Mouse (Mus musculus): ENCODE measurements around the gene Zfp821. TPM values are rescaled to one million over a fixed set of nuclear protein-coding genes. Genes with fewer than 3 reads are reported as not detected.

Zfp821 gene
- polyA plus RNA-seq, 1 experiment from 2014 or later, result 74.6 TPM

DNA sequence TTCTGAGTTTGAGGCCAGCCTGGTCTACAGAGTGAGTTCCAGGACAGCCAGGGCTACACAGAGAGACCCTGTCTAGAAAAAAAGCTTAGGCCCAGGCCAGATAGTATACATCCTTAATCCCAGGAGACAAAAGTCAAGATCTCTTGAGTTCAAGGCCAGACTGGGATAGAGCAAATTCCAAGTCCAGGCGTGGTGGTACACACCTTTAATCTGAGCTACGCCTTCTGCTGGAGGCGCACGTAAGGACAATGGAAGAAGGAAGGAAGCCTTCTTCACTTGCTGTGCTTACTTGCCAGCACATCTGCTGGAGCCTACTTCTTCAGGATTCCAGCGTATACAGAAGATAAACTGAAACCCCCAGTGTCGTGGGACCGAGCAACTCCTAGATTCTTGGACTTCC is 54.1 kb downstream of the Zfp821 start:
- Histone ChIP-seq H3K9me3 (peaks cover 10% of the 10 kb centered on the region; the same call in 1 of the 2 replicates), H3K27me3 (no peaks in the 10 kb centered on the region), H3K9ac (no peak overlapping the region), H3K4me1 (replicated peaks) (no peaks in the 10 kb centered on the region), H3K4me2 (no peak overlapping the region), H3K4me3 (no peak overlapping the region), H3K36me3 (no peaks in the 10 kb centered on the region), H3K27ac (replicated peaks) (no peak overlapping the region)
- ATAC-seq (ENCODE audit: low read depth), result no peak
- WGBS, result 90% methylated on average over 7 of the region's 7 CpGs

DNA sequence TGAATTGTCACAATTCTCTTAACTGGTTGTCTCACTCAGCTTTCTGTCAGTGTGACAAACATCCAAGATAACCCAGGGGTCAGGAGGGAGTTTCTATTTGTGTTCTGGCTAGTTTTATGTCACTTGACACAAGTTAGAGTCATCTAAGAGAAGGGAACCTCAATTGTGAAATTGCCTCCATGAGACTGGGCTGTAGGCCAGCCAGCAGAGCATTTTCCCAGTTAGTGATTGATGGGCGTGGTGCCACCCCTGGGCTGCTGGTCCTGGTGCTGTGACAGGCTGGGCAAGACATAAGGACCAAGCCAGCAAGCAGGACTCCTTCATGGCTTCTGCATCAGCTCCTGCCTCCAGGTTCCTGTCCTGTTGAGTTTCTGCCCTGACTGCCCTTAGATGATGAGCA is 54.9 kb downstream of the Zfp821 start:
- H3K4me2 ChIP-seq, result no peak overlapping the region
- H3K27ac ChIP-seq (replicated peaks), result no peak overlapping the region
- ATAC-seq (ENCODE audit: low read depth), result no peak
- no peak overlapping the region for H3K9ac ChIP-seq
- H3K4me3 ChIP-seq, result no peak overlapping the region
- 40% methylated on average over 1 of the region's 1 CpGs for WGBS
- peaks cover 10% of the 10 kb centered on the region; the same call in 1 of the 2 replicates for H3K9me3 ChIP-seq
- no peaks in the 10 kb centered on the region for H3K4me1 ChIP-seq (replicated peaks)
- H3K27me3 ChIP-seq, result no peaks in the 10 kb centered on the region
- no peaks in the 10 kb centered on the region for H3K36me3 ChIP-seq

DNA sequence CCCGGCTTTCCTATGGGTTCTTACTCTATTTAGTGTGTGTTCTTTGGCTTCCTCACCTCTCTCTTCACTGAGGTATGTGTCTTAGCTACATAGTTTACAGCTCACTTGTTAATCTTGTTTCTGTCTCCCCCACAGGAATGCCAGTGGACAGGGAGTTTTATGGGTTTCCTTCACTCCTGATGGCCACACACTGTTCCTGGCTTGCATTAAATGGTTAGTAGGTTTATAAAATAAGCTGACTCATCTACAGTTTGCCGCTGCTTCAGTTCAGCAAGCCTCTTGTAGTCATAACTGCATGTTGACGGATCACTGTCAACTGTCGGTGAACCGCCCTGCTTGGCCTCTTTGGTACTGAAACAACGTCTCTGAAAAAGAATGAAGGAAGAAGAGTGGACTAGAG is 58.7 kb downstream of the Zfp821 start:
- Histone ChIP-seq H3K9me3 (peaks cover 10% of the 10 kb centered on the region; the same call in 1 of the 2 replicates), H3K9ac (no peak overlapping the region), H3K4me1 (replicated peaks) (no peaks in the 10 kb centered on the region), H3K4me3 (no peak overlapping the region), H3K27ac (replicated peaks) (no peak overlapping the region), H3K4me2 (no peak overlapping the region), H3K27me3 (no peaks in the 10 kb centered on the region), H3K36me3 (no peaks in the 10 kb centered on the region)
- 92% methylated on average over 6 of the region's 6 CpGs for WGBS
- ATAC-seq (ENCODE audit: low read depth), result no peak

DNA sequence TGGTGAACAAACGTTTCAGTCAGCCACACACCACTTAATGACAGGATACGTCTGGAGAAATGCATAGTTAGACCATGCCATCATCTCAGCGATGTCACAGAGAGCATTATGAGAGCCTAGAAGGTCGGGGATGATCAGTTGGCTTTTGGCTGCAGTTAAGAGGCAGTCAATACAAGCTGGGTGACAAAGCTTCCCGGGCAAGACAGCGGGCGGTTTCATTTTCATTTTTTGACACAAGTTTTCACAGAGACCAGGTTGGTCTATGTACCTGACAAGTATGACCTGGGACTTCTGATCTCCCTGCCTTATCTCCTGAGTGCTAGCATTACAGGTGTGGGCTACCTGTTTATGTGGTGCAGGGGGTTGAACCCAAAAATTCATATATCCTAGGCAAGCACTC is 60.7 kb downstream of the Zfp821 start:
- WGBS, result 74% methylated on average over 7 of the region's 7 CpGs
- Histone ChIP-seq H3K4me2 (no peak overlapping the region), H3K4me1 (replicated peaks) (no peaks in the 10 kb centered on the region)

DNA sequence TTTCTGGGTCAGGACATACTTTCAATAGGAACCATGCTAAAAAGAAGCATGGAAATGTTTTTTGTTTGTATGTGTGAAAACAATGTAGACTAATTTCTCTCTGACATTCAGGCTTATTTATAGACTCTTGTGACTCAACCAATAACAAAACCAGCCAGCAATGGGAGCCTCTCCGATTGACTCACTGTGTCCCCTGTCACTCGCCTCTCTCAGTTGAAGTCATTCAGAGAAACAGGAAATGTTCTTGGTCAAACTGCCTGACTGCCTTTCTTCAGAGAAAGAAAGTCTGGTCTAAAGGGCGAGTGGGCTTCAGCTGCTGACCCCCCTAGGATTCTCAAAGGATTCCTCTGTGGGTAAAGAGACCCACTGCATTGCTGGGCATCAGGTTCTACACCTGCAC is 67.8 kb downstream of the Zfp821 start:
- ATAC-seq (ENCODE audit: low read depth), result no peak
- Histone ChIP-seq H3K4me3 (no peak overlapping the region), H3K27me3 (peaks cover 38% of the 10 kb centered on the region), H3K27ac (replicated peaks) (no peak overlapping the region), H3K4me2 (no peak overlapping the region), H3K36me3 (no peaks in the 10 kb centered on the region), H3K9me3 (no peaks in the 10 kb centered on the region), H3K9ac (no peak overlapping the region), H3K4me1 (replicated peaks) (no peaks in the 10 kb centered on the region)
- WGBS, result 48% methylated on average over 3 of the region's 3 CpGs

More for the DNA sequence above, 60.7 kb downstream of the Zfp821 start:
- H3K27ac ChIP-seq (replicated peaks), result no peak overlapping the region
- no peak overlapping the region for H3K9ac ChIP-seq
- peaks cover 10% of the 10 kb centered on the region; the same call in 1 of the 2 replicates for H3K9me3 ChIP-seq
- H3K4me3 ChIP-seq, result no peak overlapping the region
- H3K27me3 ChIP-seq, result no peaks in the 10 kb centered on the region
- no peak for ATAC-seq (ENCODE audit: low read depth)
- no peaks in the 10 kb centered on the region for H3K36me3 ChIP-seq

Other genes starting within 250 kb of the Zfp821 start
- 1.5 and 1.6 TPM in 2 replicates for gene Pmfbp1, start 211.5 kb upstream of the Zfp821 start, polyA plus RNA-seq (2015; fragmentation: Nextera tagmentation; extraction: Ambion mirVana)
- 17.8 and 19.6 TPM in 2 replicates for gene Dhx38, start 139.7 kb upstream of the Zfp821 start, polyA plus RNA-seq (2015; fragmentation: Nextera tagmentation; extraction: Ambion mirVana)
- gene Txnl4b, start 139.7 kb upstream of the Zfp821 start, polyA plus RNA-seq (2015; fragmentation: Nextera tagmentation; extraction: Ambion mirVana), result 30.5 and 32.9 TPM in 2 replicates
- 0.71 and 0.73 TPM in 2 replicates for gene Hp, start 126.4 kb upstream of the Zfp821 start, polyA plus RNA-seq (2015; fragmentation: Nextera tagmentation; extraction: Ambion mirVana)
- 29.1 and 29.8 TPM in 2 replicates for gene Dhodh, start 96.9 kb upstream of the Zfp821 start, polyA plus RNA-seq (2015; fragmentation: Nextera tagmentation; extraction: Ambion mirVana)
- 0.14 TPM in 1 of 2 replicates, not detected in the other for gene Pkd1l3, start 91.0 kb upstream of the Zfp821 start, polyA plus RNA-seq (2015; fragmentation: Nextera tagmentation; extraction: Ambion mirVana)
- gene Ist1, start 12.3 kb upstream of the Zfp821 start, polyA plus RNA-seq (2015; fragmentation: Nextera tagmentation; extraction: Ambion mirVana), result 177 and 190 TPM in 2 replicates
- gene Atxn1l, start 32.2 kb downstream of the Zfp821 start, polyA plus RNA-seq (2015; fragmentation: Nextera tagmentation; extraction: Ambion mirVana), result 3.5 and 3.7 TPM in 2 replicates
- 49.6 and 53.4 TPM in 2 replicates for gene Ap1g1, start 73.0 kb downstream of the Zfp821 start, polyA plus RNA-seq (2015; fragmentation: Nextera tagmentation; extraction: Ambion mirVana)
- 3.3 and 3.8 TPM in 2 replicates for gene Phlpp2, start 163.0 kb downstream of the Zfp821 start, polyA plus RNA-seq (2015; fragmentation: Nextera tagmentation; extraction: Ambion mirVana)